Mouse (Mus musculus) lung, postnatal 10 days (tissue): ENCODE results near the gene Ttll8.

ENCODE experiments used
- DNase-seq: peaks from one replicate; pipeline ENCODE4 v3.0.0; 2021

The Ttll8 gene

GRCm38 (mm10) chr15:88881253-88882044 is 72.8 kb downstream of the Ttll8 start:
- no peak for DNase-seq

GRCm38 (mm10) chr15:88877021-88877400 is 77.2 kb downstream of the Ttll8 start:
- no peak for DNase-seq

GRCm38 (mm10) chr15:88876155-88877020 is 77.8 kb downstream of the Ttll8 start:
- peak; percentile 86 for DNase-seq

GRCm38 (mm10) chr15:88875625-88876081 is 78.6 kb downstream of the Ttll8 start:
- peak; percentile 20 for DNase-seq

GRCm38 (mm10) chr15:88874477-88874876 is 79.7 kb downstream of the Ttll8 start:
- peak; percentile 3 for DNase-seq

- DNase-seq = no peak
Measured at GRCm38 (mm10) chr15:88874061-88874460, 80.2 kb downstream of the Ttll8 start.

- DNase-seq = no peak
Measured at GRCm38 (mm10) chr15:88870418-88871185, 83.6 kb downstream of the Ttll8 start.

GRCm38 (mm10) chr15:88868024-88868742 is 86.0 kb downstream of the Ttll8 start:
- DNase-seq = peak; percentile 59

- peak; percentile 73 for DNase-seq
Measured at GRCm38 (mm10) chr15:88867368-88868023, 86.7 kb downstream of the Ttll8 start.

- DNase-seq = no peak
Measured at GRCm38 (mm10) chr15:88866934-88867356, 87.3 kb downstream of the Ttll8 start.

GRCm38 (mm10) chr15:88865888-88866695 is 88.1 kb downstream of the Ttll8 start:
- DNase-seq = no peak

- DNase-seq = no peak
Measured at GRCm38 (mm10) chr15:88865061-88865460, 89.2 kb downstream of the Ttll8 start.

GRCm38 (mm10) chr15:88864270-88865030 is 89.8 kb downstream of the Ttll8 start:
- DNase-seq = peak; percentile 46

- peak; percentile 96 for DNase-seq
Measured at GRCm38 (mm10) chr15:88863695-88864231, 90.5 kb downstream of the Ttll8 start.

GRCm38 (mm10) chr15:88862881-88863694 is 91.1 kb downstream of the Ttll8 start:
- DNase-seq = peak; percentile 70

GRCm38 (mm10) chr15:88861772-88862622 is 92.2 kb downstream of the Ttll8 start, which contains the start of gene Pim3:
Gene Pim3, plus strand, starts transcription at chr15:88862186.
- DNase-seq = peak; percentile 97

GRCm38 (mm10) chr15:88860781-88861180 is 93.4 kb downstream of the Ttll8 start:
- DNase-seq = no peak
